Mouse (Mus musculus): Measurements from ENCODE around the gene Irx1.

The Irx1 gene

GRCm38 (mm10) chr13:71963356-71964351 is at the start of gene Irx1:
Irx1 (minus strand) TSS chr13:71963723.
- no peak for DNase-seq (ENCODE audit: low spot score in 2 of 2)

DNA sequence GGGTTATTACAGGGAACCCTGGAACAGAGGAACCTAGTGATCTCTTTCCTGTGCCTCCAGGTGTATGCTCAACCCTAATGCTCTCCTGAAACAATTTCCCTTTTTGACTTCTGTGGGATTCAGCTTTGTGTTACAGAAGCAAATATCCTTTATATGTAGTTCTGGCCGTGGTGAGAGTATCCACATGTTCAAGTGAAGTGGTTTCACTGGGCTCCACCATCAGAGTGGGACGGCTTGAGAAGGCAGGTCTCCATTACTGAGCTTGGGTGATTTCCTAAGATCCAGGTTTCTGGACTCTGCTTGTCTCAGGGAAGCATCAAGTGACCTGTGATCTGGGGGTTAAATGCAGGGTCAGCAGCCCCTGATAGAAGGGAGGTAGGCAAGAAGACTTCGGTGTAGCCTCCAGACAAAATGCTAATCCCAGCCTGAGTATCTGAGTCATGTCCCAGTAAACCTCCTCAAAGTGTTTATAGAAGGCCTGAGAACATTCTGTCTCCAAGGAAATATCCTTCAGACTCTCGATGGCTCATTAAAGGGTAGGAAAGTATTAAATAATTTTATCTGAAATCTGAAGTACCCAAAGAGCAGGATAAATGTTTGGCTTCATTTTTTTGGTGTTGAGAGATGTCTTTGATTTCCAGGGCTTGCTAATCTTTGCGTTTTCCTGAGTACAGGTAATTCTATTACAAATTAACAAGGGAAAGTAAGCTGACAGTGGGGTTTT is 16.6 kb upstream of the Irx1 start:
- DNase-seq (ENCODE audit: low spot score in 2 of 2), result no peak

DNA sequence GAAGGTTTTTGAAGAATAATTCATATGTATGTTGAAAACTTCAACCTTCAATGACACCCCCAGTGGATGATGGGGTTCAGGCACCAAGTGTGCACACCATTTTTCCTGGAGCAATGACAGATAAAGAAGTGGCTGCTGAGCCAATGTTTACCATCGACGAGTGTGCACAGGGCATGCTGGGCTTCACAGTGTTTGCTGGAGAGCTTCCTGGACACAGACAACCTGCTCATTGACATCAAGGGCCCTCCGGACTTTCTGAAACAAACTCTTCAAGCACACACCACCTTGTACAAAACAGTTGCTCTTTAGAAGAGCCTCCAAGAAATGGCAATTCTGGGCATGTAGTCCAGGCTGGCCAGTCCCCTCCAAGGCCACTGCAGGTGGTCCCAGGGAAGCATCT is 12.2 kb upstream of the Irx1 start:
- no peak for DNase-seq (ENCODE audit: low spot score in 2 of 2)

DNA sequence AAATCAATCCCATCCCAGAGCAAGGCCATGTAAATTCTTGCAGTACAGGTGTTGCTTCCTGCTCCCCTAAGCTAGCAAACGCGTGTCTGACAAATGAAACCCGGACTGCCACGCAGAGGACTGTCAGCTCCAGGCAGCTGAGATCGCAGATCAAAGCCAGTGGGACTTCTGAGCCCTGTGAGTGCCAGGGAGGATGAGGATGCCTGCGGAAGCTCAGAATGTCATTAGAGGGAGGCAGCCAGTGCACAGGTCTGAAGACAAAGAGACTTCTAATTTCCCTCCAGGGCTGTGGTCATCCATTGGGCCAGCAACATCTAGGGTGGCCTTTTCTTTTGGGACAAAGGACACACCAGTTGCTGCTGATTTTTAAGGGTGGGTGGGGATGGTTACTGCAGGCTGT is 4.8 kb upstream of the Irx1 start:
- DNase-seq (ENCODE audit: low spot score in 2 of 2), result no peak

DNA sequence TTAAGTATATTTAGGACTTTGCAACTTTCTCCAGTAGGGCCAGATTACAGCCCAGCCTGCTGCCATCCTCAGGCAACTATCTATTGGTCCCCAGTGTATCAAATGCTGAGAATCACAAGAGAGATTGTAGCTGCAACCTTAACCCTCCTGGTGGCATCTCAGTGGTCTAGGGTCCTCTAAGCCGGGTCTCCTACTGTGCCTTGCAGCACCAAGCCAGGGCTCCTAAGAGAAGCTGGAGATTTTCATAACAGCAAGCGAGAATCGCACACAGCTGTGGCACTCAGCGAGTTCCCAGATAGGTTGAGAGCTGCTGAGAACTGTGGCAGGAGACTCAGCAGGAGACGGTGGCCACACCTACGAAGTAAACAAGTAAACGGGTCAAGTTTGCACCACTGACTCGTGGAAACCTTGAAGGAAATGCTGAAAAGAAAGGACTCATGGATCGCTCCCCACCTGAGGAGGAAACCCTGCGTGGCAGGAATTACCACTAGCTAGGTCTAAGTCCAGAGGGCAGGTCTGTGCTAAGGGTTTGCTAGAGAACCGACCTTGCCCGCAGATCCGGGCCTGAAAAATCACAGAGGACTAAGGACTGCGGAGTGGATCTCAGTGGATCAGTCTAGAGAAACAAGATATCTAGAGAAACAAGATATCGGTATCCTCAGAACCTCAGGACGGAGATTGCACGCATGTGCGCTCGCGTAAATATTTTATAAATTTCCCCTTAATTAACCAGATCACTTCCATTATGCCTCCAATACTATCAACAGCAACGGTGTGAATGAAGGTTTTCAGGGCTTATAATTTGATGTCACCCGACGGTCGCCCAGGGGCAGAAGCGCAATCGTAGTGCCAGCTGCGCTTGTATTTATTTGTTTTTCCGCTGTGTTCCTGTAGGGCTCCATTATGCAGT is 4.1 kb upstream of the Irx1 start:
- no peak for DNase-seq (ENCODE audit: low spot score in 2 of 2)

DNA sequence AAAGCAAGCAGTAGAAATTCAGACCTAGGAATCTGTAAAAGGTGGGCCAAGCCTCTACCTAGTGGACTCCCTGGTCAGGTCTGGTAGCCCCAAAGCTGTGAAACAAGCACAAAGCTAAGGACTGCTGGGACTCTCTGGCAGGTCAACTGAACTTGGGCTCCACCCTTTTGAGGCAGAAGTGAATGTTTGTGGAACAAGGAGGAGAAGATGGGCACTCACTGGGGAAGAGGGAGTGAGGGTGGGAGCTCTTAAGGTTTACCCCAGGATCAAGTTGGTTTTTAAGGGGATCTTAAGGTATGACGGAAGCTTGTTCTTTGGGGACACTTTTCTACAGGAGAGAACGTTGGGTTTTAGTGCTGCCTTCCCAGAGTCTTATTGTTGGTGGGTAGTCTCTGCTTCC is 3.1 kb upstream of the Irx1 start:
- no peak for DNase-seq (ENCODE audit: low spot score in 2 of 2)

DNA sequence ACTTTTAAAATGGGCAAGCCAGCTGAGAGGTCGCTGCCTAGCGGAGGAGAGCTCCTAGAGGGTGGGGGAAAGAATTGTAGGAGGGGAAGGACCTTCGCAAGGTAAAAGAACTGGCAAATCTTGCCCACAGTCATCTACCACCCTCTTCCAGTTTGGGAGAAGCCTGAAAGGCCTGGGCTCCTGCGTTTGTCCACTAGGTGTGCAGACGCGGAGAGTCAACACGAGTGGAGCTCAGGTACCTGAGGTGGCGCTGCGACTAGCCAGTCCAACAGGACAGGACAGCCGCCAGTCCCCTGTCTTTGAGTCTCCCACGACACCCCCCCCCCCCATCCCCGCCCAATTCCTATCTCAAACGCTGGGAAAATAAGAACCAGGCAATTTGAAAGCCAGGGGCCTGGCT is 843 bp upstream of the Irx1 start:
- DNase-seq (ENCODE audit: low spot score in 2 of 2), result no peak

DNA sequence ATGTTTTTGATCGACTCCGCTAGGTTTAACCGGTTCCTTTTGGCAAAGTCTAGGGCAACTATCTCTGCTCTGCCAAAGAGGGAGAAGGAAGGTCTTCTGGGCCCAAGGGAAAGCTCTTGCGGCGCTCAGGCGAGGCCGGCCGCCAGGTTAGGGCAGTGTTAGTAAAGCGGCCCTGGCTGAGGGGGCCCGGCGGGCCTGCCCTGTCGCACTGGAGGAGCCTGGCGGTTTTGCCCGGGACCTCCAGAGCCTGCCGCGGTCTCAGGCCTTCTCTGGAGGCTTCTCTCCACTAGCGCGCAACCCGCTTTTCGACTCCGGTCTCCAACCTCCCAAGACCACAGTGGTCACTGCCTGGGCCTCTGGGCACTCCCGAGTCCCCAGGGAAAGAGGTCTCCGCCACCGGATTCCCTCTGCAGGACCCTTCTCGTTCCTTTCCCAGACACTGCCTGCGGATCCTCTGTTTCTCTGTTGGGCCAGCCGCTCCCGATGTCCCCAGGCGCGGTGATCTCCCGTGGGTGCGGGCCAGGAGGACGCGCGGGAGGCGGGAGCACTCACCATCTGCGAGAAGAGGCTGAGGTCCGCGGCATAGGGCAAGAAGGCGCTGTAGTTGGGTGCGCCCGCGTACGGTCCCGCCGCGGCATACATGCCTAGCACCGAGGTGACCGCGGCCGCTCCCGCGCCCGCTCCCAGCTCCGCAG is 715 bp downstream of the Irx1 start:
- peak in 1 of 2 experiments; percentile 9 for DNase-seq (ENCODE audit: low spot score in 2 of 2)

GRCm38 (mm10) chr13:71961891-71962660 is 1.4 kb downstream of the Irx1 start:
- peak in 1 of 2 experiments; percentile 25 for DNase-seq (ENCODE audit: low spot score in 2 of 2)

DNA sequence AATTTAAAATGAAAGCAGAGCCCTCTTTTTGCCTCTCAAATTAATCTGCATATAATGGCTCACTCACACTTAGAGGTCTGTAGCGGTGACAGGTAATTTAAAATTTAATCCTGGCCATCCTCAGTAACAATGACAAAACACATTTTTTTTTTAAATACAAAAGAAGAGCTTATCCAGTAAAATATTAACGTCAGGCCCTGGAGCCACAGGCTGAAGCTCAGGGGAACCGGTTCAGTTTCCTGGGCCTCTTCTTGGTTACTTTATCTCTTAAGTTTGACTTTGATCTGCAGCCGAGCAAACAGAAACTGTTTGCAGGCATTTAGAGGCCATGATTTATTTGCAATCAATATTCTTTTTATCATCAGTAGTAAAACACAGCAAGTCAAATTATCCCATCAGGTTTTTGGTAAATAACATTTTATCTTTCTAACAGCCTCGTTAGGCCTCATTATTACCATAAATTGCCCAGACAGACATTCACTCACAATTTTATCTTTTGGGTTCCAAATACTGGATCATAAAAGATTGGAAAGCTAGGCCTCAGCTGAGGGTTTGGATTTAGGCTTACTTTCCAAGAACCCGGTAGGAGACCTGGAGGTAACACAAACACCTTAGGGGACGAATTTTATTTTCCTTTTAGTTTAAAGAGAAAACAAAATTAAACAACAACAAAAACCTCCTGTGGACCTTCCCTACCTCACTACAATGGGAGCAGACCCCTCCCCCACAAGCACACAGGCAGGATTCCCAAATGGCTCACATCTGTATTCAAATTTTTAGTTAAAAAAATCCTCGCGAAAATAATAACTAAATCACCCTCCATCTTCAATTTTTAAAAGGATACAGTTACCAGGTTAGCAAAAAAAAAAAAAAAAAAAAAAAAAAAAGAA is 2.4 kb downstream of the Irx1 start:
- no peak for DNase-seq (ENCODE audit: low spot score in 2 of 2)

DNA sequence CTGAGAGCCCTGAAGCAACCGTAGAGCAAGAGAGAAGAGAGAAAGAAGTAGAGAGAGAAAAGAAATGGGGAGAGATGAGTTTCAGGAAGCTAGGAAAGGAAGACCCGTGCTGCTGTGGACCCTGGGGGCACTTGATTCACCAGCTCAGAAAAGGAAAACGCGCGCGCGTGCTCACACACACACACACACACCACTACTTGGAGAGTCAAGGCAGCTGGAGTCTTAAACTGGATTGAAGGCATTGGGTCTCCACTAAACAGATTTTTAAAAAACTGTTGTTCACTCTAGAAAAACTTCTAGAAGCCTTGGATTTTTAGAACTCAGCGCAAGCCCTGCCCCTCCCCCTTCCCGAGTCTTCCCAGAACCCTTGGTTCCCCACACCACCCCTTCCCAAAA is 3.2 kb downstream of the Irx1 start:
- DNase-seq (ENCODE audit: low spot score in 2 of 2), result no peak

DNA sequence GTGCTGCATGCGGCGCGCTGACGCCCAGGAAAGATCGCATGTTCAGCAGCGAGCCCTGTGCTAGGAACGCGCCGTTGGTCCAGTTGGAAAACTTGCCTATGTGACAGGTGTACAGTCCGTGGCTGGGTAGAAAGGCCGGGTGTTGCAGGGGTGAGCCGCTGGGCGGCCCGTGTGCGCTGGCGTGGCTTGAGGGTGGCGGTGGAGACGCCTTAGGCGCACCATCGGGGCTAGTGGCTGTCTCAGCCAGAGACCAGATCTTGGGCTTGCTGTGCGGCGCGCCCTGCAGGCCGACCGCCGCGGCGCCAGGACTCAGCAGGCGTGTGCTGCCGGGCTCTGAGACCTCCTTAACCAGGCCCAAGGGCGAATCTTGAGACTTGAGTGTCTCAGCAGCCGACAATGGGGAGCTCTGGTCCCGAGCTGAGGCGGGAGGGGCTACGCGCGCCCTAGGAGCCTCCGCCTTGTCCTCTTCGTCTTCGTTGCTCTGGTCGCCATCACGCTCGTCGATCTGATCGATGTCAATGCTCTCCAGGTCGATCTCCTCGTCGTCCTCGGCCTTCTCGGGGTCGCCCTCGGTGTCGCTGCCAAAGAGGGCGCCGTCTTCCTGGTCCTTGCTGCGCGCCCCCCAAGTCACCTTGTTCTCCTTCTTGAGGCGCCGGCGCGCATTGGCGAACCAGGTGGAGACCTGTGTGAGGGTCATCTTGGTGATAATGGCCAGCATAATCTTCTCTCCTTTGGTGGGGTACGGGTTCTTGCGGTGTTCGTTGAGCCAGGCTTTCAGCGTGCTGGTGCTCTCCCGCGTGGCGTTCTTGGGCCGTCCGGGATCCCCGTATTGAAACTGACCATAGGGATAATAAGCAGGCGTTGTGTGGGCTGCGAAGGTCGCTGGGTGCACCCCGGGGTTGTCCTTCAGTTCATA is 3.9 kb downstream of the Irx1 start:
- DNase-seq (ENCODE audit: low spot score in 2 of 2), result no peak

GRCm38 (mm10) chr13:71958651-71959050 is 4.9 kb downstream of the Irx1 start:
- DNase-seq (ENCODE audit: low spot score in 2 of 2), result no peak

GRCm38 (mm10) chr13:71957811-71958351 is 5.6 kb downstream of the Irx1 start:
- DNase-seq (ENCODE audit: low spot score in 2 of 2), result peak in 1 of 2 experiments; percentile 12

DNA sequence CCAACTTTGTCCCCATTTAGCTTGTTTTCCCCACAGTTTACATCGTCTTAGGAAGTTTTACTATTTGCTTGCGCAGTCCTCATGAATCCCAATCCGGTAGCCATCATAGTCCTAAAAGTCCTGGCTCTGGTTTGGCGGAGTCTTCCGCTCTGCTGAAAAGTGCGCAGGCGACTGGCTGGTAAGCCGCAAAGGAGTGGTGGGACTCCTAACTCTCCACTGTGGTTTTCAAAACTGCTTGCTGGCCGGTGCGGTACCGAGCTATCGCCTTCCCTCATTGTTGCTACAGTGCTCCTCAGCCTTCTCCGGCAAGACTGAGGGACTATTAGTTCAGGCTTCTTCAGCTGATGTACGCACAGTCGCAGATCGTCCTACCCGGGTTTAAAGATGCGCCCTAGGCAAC is 6.4 kb downstream of the Irx1 start:
- no peak for DNase-seq (ENCODE audit: low spot score in 2 of 2)

DNA sequence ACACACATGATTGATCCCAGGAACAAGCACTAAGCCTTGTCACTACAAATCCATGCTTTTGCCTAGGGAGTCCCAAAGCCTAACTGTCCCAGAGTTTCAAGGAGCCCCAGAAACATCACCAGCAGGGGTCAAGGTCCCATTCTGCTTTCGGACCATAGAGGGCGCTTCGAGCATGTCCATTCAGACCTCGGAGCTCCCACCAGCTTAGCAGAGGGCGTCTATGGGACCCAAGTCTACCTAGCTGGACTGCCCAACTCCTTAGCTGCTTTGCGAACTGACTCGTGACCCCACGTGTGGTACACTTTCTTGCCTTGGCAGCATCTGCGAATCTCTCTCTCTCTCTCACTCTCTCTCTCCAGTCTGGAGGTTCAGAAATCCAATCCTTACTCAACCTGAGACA is 7.0 kb downstream of the Irx1 start:
- peak in 1 of 2 experiments; percentile 13 for DNase-seq (ENCODE audit: low spot score in 2 of 2)

DNA sequence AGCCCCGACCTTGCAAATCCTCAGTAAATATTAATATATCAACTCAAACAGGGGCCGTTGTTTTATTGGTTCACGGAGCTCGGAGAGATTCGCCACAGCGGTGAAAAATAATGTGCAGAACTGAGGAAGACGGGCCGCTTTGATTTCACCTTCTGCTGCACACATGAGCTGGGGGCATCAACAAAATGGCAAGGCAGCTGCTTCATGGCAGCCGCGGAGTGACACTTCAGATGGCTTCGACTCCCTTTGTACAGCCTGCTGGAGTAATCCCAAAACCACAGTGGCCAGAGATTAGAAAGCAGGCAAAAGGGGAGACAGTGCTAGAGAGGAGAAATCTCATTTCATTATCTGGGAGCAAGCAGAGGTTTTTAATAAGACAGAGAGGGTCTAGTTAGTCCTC is 11.6 kb downstream of the Irx1 start:
- no peak for DNase-seq (ENCODE audit: low spot score in 2 of 2)

GRCm38 (mm10) chr13:71949859-71950258 is 13.7 kb downstream of the Irx1 start:
- DNase-seq (ENCODE audit: low spot score in 2 of 2), result no peak

Measured in right cerebral cortex, adult 2 months (tissue).